Mouse (Mus musculus): ENCODE results near the gene Krt18. TPM values are rescaled to one million over a fixed set of nuclear protein-coding genes. Genes with fewer than 3 reads are reported as not detected.
A peak's percentile ranks its signal among the peaks of the same experiment; 100 is the strongest.
"Not testable (repeated sequence)": the region's sequence is repeated elsewhere in the genome, so short reads cannot be mapped to it uniquely, and the experiment has no call there.

The Krt18 gene
- polyA plus RNA-seq, 1 experiment from 2014 or later, result 34.6 TPM

- Histone ChIP-seq H3K4me3 (peak overlapping the region; percentile 87), H3K36me3 (0 out of 2 replicates have a peak, but pooled peaks cover 3% of the 10 kb centered on the region), H3K9me3 (no peaks in the 10 kb centered on the region), H3K4me1 (peaks cover 26% of the 10 kb centered on the region), H3K9ac (peak overlapping the region; percentile 98), H3K4me2 (peak overlapping the region; percentile 93), H3K27ac (replicated peaks) (0 out of 2 replicates have a peak overlapping the region, but pooled peaks have one; percentile 10), H3K27me3 (replicated peaks) (peaks cover 7% of the 10 kb centered on the region)
- WGBS, result 17% methylated on average over 6 of the region's 6 CpGs
- no peak for ATAC-seq (ENCODE audit: extremely low read depth, insufficient number of reproducible peaks, low FRiP score, low TSS enrichment)
Measured at GRCm38 (mm10) chr15:102072963-102073558, 45.1 kb downstream of the Krt18 start.

GRCm38 (mm10) chr15:102073559-102074069 is 45.6 kb downstream of the Krt18 start, which contains the start of gene Eif4b:
Eif4b (plus strand) TSS chr15:102073773.
- Histone ChIP-seq H3K27me3 (replicated peaks) (peaks cover 3% of the 10 kb centered on the region), H3K4me2 (peak within 1 kb of the TSS; percentile 93), H3K9ac (peak within 1 kb of the TSS; percentile 98), H3K9me3 (no peaks in the 10 kb centered on the region), H3K27ac (replicated peaks) (peak within 1 kb of the TSS; percentile 93), H3K36me3 (0 out of 2 replicates have a peak, but pooled peaks cover 3% of the 10 kb centered on the region), H3K4me1 (peaks cover 26% of the 10 kb centered on the region), H3K4me3 (peak within 1 kb of the TSS; percentile 87)
- ATAC-seq (ENCODE audit: extremely low read depth, insufficient number of reproducible peaks, low FRiP score, low TSS enrichment), result peak; percentile 93
- under 1% methylated on average over 58 of the region's 58 CpGs for WGBS

GRCm38 (mm10) chr15:102074070-102074731 is 46.2 kb downstream of the Krt18 start:
- H3K4me2 ChIP-seq, result peak overlapping the region; percentile 93
- peak overlapping the region; percentile 93 for H3K27ac ChIP-seq (replicated peaks)
- peak overlapping the region; percentile 87 for H3K4me3 ChIP-seq
- H3K4me1 ChIP-seq, result peaks cover 29% of the 10 kb centered on the region
- ATAC-seq (ENCODE audit: extremely low read depth, insufficient number of reproducible peaks, low FRiP score, low TSS enrichment), result peak; percentile 51
- H3K36me3 ChIP-seq, result 0 out of 2 replicates have a peak, but pooled peaks cover 5% of the 10 kb centered on the region
- no peaks in the 10 kb centered on the region; the same call in none of the 2 replicates for H3K27me3 ChIP-seq (replicated peaks)
- WGBS, result under 1% methylated on average over 57 of the region's 57 CpGs
- peak overlapping the region; percentile 98 for H3K9ac ChIP-seq
- H3K9me3 ChIP-seq, result no peaks in the 10 kb centered on the region

- H3K9ac ChIP-seq, result peak overlapping the region; percentile 98
- 8% methylated on average over 11 of the region's 11 CpGs for WGBS
- ATAC-seq (ENCODE audit: extremely low read depth, insufficient number of reproducible peaks, low FRiP score, low TSS enrichment), result no peak
- H3K4me2 ChIP-seq, result peak overlapping the region; percentile 93
- no peaks in the 10 kb centered on the region; the same call in 1 of the 2 replicates for H3K27me3 ChIP-seq (replicated peaks)
- H3K4me3 ChIP-seq, result peak overlapping the region; percentile 87
- no peaks in the 10 kb centered on the region for H3K9me3 ChIP-seq
- 0 out of 2 replicates have a peak, but pooled peaks cover 8% of the 10 kb centered on the region for H3K36me3 ChIP-seq
- peak overlapping the region; percentile 93 for H3K27ac ChIP-seq (replicated peaks)
- H3K4me1 ChIP-seq, result peaks cover 31% of the 10 kb centered on the region
Measured at GRCm38 (mm10) chr15:102074876-102075585, 47.1 kb downstream of the Krt18 start.

- 79% methylated on average over 2 of the region's 2 CpGs for WGBS
- H3K9me3 ChIP-seq, result no peaks in the 10 kb centered on the region
- H3K27me3 ChIP-seq (replicated peaks), result no peaks in the 10 kb centered on the region
- H3K4me1 ChIP-seq, result peaks cover 37% of the 10 kb centered on the region
- ATAC-seq (ENCODE audit: extremely low read depth, insufficient number of reproducible peaks, low FRiP score, low TSS enrichment), result no peak
- H3K36me3 ChIP-seq, result peaks cover 23% of the 10 kb centered on the region
- no peak overlapping the region for H3K4me3 ChIP-seq
- H3K4me2 ChIP-seq, result no peak overlapping the region
- no peak overlapping the region for H3K27ac ChIP-seq (replicated peaks)
- no peak overlapping the region for H3K9ac ChIP-seq
Measured at GRCm38 (mm10) chr15:102077111-102077677, 49.2 kb downstream of the Krt18 start.

GRCm38 (mm10) chr15:102079221-102079620 is 51.2 kb downstream of the Krt18 start:
- H3K4me1 ChIP-seq, result peaks cover 33% of the 10 kb centered on the region
- H3K4me3 ChIP-seq, result no peak overlapping the region
- H3K27ac ChIP-seq (replicated peaks), result no peak overlapping the region
- H3K36me3 ChIP-seq, result peaks cover 43% of the 10 kb centered on the region
- no peak for ATAC-seq (ENCODE audit: extremely low read depth, insufficient number of reproducible peaks, low FRiP score, low TSS enrichment)
- no peak overlapping the region for H3K9ac ChIP-seq
- H3K4me2 ChIP-seq, result no peak overlapping the region
- H3K9me3 ChIP-seq, result no peaks in the 10 kb centered on the region
- H3K27me3 ChIP-seq (replicated peaks), result no peaks in the 10 kb centered on the region
- 69% methylated on average over 4 of the region's 4 CpGs for WGBS

- not testable (repeated sequence) for H3K9ac ChIP-seq; ATAC-seq (ENCODE audit: extremely low read depth, insufficient number of reproducible peaks, low FRiP score, low TSS enrichment); H3K4me3 ChIP-seq; H3K9me3 ChIP-seq; H3K27ac ChIP-seq (replicated peaks); H3K4me2 ChIP-seq; H3K27me3 ChIP-seq (replicated peaks)
- Histone ChIP-seq H3K36me3 (peaks cover 50% of the 10 kb centered on the region), H3K4me1 (peaks cover 29% of the 10 kb centered on the region)
- 66% methylated on average over 8 of the region's 8 CpGs for WGBS
Measured at GRCm38 (mm10) chr15:102079924-102080323, 51.9 kb downstream of the Krt18 start.

- Histone ChIP-seq H3K4me1 (peaks cover 24% of the 10 kb centered on the region), H3K36me3 (peaks cover 54% of the 10 kb centered on the region), H3K27ac (replicated peaks) (no peak overlapping the region), H3K9me3 (no peaks in the 10 kb centered on the region), H3K27me3 (replicated peaks) (no peaks in the 10 kb centered on the region), H3K4me3 (no peak overlapping the region), H3K9ac (no peak overlapping the region), H3K4me2 (no peak overlapping the region)
- no peak for ATAC-seq (ENCODE audit: extremely low read depth, insufficient number of reproducible peaks, low FRiP score, low TSS enrichment)
- 59% methylated on average over 2 of the region's 2 CpGs for WGBS
Measured at GRCm38 (mm10) chr15:102080429-102080828, 52.4 kb downstream of the Krt18 start.

Other genes starting within 250 kb of the Krt18 start
- gene Krt72, start 241.7 kb upstream of the Krt18 start, polyA plus RNA-seq (2015; fragmentation: Nextera tagmentation; extraction: Ambion mirVana), result not detected in 2 replicates
- not detected in 2 replicates for gene Krt73, start 225.8 kb upstream of the Krt18 start, polyA plus RNA-seq (2015; fragmentation: Nextera tagmentation; extraction: Ambion mirVana)
- not detected in 2 replicates for gene Krt2, start 210.0 kb upstream of the Krt18 start, polyA plus RNA-seq (2015; fragmentation: Nextera tagmentation; extraction: Ambion mirVana)
- 0.28 and 0.41 TPM in 2 replicates for gene Krt1, start 177.4 kb upstream of the Krt18 start, polyA plus RNA-seq (2015; fragmentation: Nextera tagmentation; extraction: Ambion mirVana)
- gene Krt77, start 158.5 kb upstream of the Krt18 start, polyA plus RNA-seq (2015; fragmentation: Nextera tagmentation; extraction: Ambion mirVana), result not detected in 2 replicates
- not detected in 2 replicates for gene Krt76, start 135.3 kb upstream of the Krt18 start, polyA plus RNA-seq (2015; fragmentation: Nextera tagmentation; extraction: Ambion mirVana)
- 0.06 and 0.07 TPM in 2 replicates for gene Krt4, start 103.4 kb upstream of the Krt18 start, polyA plus RNA-seq (2015; fragmentation: Nextera tagmentation; extraction: Ambion mirVana)
- 0.45 and 0.56 TPM in 2 replicates for gene Krt79, start 87.9 kb upstream of the Krt18 start, polyA plus RNA-seq (2015; fragmentation: Nextera tagmentation; extraction: Ambion mirVana)
- gene Krt78, start 73.9 kb upstream of the Krt18 start, polyA plus RNA-seq (2015; fragmentation: Nextera tagmentation; extraction: Ambion mirVana), result not detected in 2 replicates
- 21.7 and 24.9 TPM in 2 replicates for gene Krt8, start 23.7 kb upstream of the Krt18 start, polyA plus RNA-seq (2015; fragmentation: Nextera tagmentation; extraction: Ambion mirVana)
- 65.7 and 72.3 TPM in 2 replicates for gene Eif4b, start 45.6 kb downstream of the Krt18 start, polyA plus RNA-seq (2015; fragmentation: Nextera tagmentation; extraction: Ambion mirVana)
- 26.3 and 32.5 TPM in 2 replicates for gene Tns2, start 72.2 kb downstream of the Krt18 start, polyA plus RNA-seq (2015; fragmentation: Nextera tagmentation; extraction: Ambion mirVana)
- 19.5 and 20.0 TPM in 2 replicates for gene Spryd3, start 108.1 kb downstream of the Krt18 start, polyA plus RNA-seq (2015; fragmentation: Nextera tagmentation; extraction: Ambion mirVana)
- 3.5 and 3.7 TPM in 2 replicates for gene Igfbp6, start 116.2 kb downstream of the Krt18 start, polyA plus RNA-seq (2015; fragmentation: Nextera tagmentation; extraction: Ambion mirVana)
- gene Soat2, start 122.3 kb downstream of the Krt18 start, polyA plus RNA-seq (2015; fragmentation: Nextera tagmentation; extraction: Ambion mirVana), result 0.53 and 1.5 TPM in 2 replicates
- 30.3 and 31.7 TPM in 2 replicates for gene Zfp740, start 175.1 kb downstream of the Krt18 start, polyA plus RNA-seq (2015; fragmentation: Nextera tagmentation; extraction: Ambion mirVana)
- 33.4 and 41.6 TPM in 2 replicates for gene Csad, start 176.5 kb downstream of the Krt18 start, polyA plus RNA-seq (2015; fragmentation: Nextera tagmentation; extraction: Ambion mirVana)
- 0.46 and 0.78 TPM in 2 replicates for gene Itgb7, start 203.8 kb downstream of the Krt18 start, polyA plus RNA-seq (2015; fragmentation: Nextera tagmentation; extraction: Ambion mirVana)
- 9.0 and 9.1 TPM in 2 replicates for gene Rarg, start 229.3 kb downstream of the Krt18 start, polyA plus RNA-seq (2015; fragmentation: Nextera tagmentation; extraction: Ambion mirVana)
- not detected in 2 replicates for gene Gm9918, start 242.4 kb downstream of the Krt18 start, polyA plus RNA-seq (2015; fragmentation: Nextera tagmentation; extraction: Ambion mirVana)